Mouse (Mus musculus): ENCODE results near the gene Akna. TPM values are rescaled to one million over a fixed set of nuclear protein-coding genes. Genes with fewer than 3 reads are reported as not detected.

Gene Akna
- 1.7 and 2.4 TPM in 2 replicates for polyA plus RNA-seq (2012; rRNA removed)

DNA sequence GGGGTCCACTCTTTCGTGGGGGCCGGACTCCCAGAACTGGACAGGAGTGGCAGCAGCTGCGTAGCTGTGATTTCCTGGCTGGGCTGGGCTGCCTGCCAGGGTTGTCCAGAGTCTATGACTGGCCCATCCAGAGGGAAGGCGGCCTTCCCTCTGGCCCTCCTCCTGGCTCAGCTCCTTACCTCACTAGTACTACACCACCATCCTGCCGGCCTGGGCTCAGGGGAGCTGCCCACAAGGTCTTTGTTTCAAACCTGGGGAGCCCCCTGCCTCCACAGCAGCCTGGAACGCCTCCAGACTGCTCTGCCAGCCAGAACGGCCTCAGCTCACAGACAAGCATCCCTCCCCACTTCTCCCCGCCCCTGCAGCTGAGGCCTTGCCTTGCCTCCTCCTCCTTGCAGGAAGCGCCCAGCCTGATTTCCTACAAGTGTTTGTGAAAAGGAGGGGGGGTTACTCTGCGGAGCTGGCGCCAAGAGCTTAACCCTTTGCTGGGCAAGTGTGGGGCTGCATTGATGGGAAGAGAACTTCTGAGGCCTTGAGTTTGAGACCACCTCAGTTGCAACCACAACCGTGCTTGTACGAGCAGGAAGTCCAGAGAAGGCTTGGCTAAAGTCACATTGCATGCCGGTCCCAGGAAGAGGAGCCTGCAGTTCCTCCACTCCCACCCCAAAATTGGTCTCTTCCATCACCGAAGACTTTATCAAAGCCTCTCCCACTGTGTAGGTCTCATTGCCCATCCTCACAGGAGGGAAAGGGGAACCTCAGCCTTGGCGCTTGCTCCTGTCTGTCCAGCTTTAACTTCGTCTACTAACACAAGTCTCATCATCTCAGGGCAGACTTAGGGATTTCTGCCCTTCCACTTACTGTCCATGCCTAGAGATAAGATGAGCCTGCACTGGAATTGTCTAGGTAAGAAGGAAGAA, at the start of gene Akna:
Akna (minus strand) TSS at position 315 of the 920 bp plus-strand sequence.

DNA sequence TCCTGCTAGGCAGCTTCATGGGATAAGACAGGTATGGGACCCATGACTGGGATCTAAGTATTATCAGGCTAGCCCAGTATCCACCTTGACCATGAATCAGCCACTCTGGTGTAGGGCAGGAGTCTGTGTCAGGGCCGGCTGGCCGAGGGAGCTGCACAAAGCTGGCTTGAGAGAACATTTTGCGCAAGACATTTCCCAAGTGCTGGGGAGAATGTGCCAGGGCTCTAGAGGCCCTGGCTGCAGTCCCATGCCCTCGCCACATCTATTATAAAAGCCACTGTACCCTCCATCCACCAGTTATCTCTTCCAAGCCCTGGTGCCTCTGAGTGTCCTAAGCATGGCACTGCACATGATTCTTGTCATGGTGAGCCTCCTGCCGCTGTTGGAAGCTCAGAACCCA, 41.0 kb downstream of the Akna start, which contains the start of gene Orm2:
Orm2 (plus strand) TSS at position 300 of the 400 bp plus-strand sequence.

DNA sequence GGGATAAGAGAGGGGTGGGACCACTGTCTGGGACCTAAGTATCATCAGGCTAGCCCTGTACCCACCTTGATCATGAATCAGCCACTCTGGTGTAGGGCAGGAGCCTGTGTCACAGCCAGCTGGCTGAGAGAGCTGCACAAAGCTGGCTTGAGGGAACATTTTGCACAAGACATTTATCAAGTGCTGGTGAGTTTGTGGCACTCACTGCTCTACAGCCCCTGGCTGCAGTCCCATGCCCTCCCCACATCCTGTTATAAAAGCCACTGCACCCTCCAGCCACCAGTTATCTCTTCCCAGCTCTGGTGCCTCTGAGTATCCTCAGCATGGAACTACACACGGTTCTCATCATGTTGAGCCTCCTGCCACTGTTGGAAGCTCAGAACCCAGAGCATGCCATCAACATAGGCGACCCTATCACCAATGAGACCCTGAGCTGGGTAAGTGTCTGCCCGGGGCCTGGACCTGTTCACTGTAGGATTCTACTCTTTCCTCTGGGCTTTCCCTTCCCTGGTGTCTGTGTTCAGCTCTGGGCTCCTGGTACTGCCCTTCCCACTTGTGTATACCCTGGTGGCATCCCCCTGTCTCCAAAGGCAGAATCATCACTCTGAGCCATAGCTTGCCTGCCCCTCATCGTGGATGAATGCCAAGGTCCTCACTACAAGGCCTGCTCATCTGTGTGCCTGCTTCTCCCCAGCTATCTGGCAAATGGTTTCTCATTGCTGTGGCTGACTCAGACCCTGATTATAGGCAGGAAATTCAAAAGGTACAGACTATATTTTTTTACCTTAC, 47.1 kb downstream of the Akna start, which contains the start of gene Orm3:
Orm3 (plus strand) TSS at position 286 of the 789 bp plus-strand sequence.

GRCm38 (mm10) chr4:63344295-63344694, 58.9 kb downstream of the Akna start, which contains the start of gene Orm1:
TSS of gene Orm1 (plus strand) at chr4:63344560.

Other genes with a start within 250 kb of the Akna start
- gene Ambp, start 248.6 kb downstream of the Akna start, polyA plus RNA-seq (2012; rRNA removed) = 727 and 808 TPM in 2 replicates
- gene Kif12, start 231.2 kb downstream of the Akna start, polyA plus RNA-seq (2012; rRNA removed) = 5.2 and 5.5 TPM in 2 replicates
- gene Col27a1, start 189.3 kb downstream of the Akna start, polyA plus RNA-seq (2012; rRNA removed) = 3.5 and 3.7 TPM in 2 replicates
- gene Orm1, start 58.8 kb downstream of the Akna start, polyA plus RNA-seq (2012; rRNA removed) = 0.03 TPM in 1 of 2 replicates, not detected in the other
- gene Orm3, start 47.2 kb downstream of the Akna start, polyA plus RNA-seq (2012; rRNA removed) = not detected in 2 replicates
- not detected in 2 replicates for gene Orm2, start 40.9 kb downstream of the Akna start, polyA plus RNA-seq (2012; rRNA removed)
- gene Whrn, start 92.6 kb upstream of the Akna start, polyA plus RNA-seq (2012; rRNA removed) = 0.55 and 0.63 TPM in 2 replicates
- 42.6 and 50.0 TPM in 2 replicates for gene Atp6v1g1, start 141.4 kb upstream of the Akna start, polyA plus RNA-seq (2012; rRNA removed)
- gene Tmem268, start 155.4 kb upstream of the Akna start, polyA plus RNA-seq (2012; rRNA removed) = 4.2 and 5.5 TPM in 2 replicates
- gene Gm11213, start 201.9 kb upstream of the Akna start, polyA plus RNA-seq (2012; rRNA removed) = not detected in 2 replicates
- gene Tex48, start 219.1 kb upstream of the Akna start, polyA plus RNA-seq (2012; rRNA removed) = not detected in 2 replicates